Mouse (Mus musculus) stomach, postnatal 0 days (tissue): ENCODE measurements around the gene Trhde.

Experiments
- CTCF ChIP-seq: IDR thresholded peaks from 2 replicates; pipeline ENCODE4 v1.5.1; 2016; ENCODE audit warnings: antibody characterized with exemption, low read depth, mild to moderate bottlenecking, moderate library complexity
- EP300 ChIP-seq: optimal IDR thresholded peaks from 2 replicates; pipeline ENCODE3; 2016; ENCODE audit warnings: antibody characterized with exemption

DNA sequence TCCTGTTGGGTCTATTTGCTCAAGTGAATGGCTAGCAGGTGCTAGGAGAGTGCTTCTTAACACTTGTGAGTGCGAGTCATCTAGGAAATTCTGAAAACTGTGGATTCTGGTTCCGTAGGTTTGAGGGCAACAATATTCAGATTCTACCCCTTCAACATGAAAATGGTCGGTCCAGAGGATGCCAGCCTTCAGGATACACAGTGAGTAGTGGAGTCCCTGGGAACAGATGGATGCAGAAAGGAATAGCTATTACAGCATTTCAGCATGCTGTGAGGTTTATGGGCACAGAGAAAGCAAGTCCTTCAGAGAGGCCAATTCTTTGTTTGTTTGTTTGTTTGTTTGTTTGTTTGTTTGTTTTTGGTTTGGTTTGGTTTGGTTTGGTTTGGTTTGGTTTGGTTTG, 65.7 kb downstream of the Trhde start:
- no peak for TF ChIP-seq CTCF
- no peak for TF ChIP-seq EP300
